Mouse (Mus musculus) lung, postnatal 0 days (tissue): ENCODE results near the gene Sash3.

Experiments
- CTCF ChIP-seq: IDR thresholded peaks from 2 replicates; pipeline ENCODE4 v1.5.1; 2016; ENCODE audit warnings: antibody characterized with exemption, mild to moderate bottlenecking
- EP300 ChIP-seq: IDR thresholded peaks from 2 replicates; pipeline ENCODE4 v1.6.1; 2016; ENCODE audit warnings: antibody characterized with exemption, mild to moderate bottlenecking, control low read depth

- TF ChIP-seq EP300 = no peak
- no peak for TF ChIP-seq CTCF
Observed at GRCm38 (mm10) chrX:48169892-48170291, 23.7 kb downstream of the Sash3 start.
